Mouse (Mus musculus): Measurements from ENCODE around the gene Zfp568. TPM values are rescaled to one million over a fixed set of nuclear protein-coding genes. Genes with fewer than 3 reads are reported as not detected.
"Not testable (repeated sequence)": the region's sequence is repeated elsewhere in the genome, so short reads cannot be mapped to it uniquely, and the experiment has no call there.

The Zfp568 gene
- polyA plus RNA-seq, 1 experiment from 2014 or later = 18.0 TPM

DNA sequence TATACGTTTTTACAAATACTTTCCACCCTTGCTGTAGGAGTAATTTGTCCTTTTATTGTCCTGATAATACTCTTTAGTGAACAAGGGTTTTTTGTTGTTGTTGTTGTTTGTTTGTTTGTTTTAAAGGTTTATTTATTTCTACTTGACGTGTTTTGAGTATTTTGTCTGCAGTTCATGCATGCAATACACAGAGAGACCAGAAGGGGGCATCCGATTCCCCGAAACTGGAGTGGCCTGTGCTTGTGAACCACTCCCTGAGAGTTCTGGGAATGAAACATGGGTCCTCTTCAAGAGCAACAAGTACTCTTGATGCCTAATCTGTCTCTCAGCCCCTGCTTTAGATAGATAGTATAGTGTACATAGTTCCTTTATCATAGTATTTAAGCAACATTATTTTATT lies 29.0 kb upstream of the Zfp568 start:
- H3K4me1 ChIP-seq (replicated peaks; ENCODE audit: control insufficient read depth, insufficient read depth, low read length) = no peaks in the 10 kb centered on the region
- H3K9me3 ChIP-seq (ENCODE audit: control insufficient read depth, low read length) = no peaks in the 10 kb centered on the region
- H3K4me2 ChIP-seq (replicated peaks; ENCODE audit: low read depth, low read length) = no peak overlapping the region
- H3K4me3 ChIP-seq (ENCODE audit: low read depth, low read length) = no peak overlapping the region
- ATAC-seq (ENCODE audit: low FRiP score) (no peak), DNase-seq (ENCODE audit: low spot score) (peak; percentile 75)
- no peak overlapping the region for H3K9ac ChIP-seq (ENCODE audit: low read depth, low read length)
- no peaks in the 10 kb centered on the region for H3K27me3 ChIP-seq (ENCODE audit: control insufficient read depth, insufficient read depth, low read length)
- WGBS = 21% methylated on average over 4 of the region's 4 CpGs
- H3K36me3 ChIP-seq (ENCODE audit: control insufficient read depth, insufficient read depth, low read length) = no peaks in the 10 kb centered on the region
- H3K27ac ChIP-seq (ENCODE audit: low read depth, low read length) = no peak overlapping the region

DNA sequence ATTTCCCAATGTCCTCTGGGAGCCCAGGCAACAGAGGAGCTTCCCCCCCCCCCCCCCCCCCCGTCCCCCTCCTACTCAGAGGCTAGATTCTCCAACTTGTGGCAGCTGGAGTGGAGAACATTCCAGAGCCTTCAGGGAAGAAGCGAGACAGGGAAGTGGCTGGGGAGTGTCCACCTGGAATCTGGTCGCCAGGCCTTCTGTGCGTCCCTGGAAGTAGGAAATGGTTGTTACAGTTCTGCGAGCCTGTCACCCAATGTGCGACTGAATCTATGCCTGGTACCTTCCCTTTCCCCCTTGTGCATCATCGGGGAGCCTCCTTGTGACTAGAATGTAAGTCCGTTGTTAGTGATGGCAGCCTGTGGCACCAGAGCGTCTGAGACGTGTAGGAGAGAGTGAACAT lies 27.5 kb upstream of the Zfp568 start:
- 62% methylated on average over 10 of the region's 10 CpGs for WGBS
- Histone ChIP-seq H3K36me3 (ENCODE audit: control insufficient read depth, insufficient read depth, low read length) (no peaks in the 10 kb centered on the region), H3K4me2 (replicated peaks; ENCODE audit: low read depth, low read length) (no peak overlapping the region), H3K27ac (ENCODE audit: low read depth, low read length) (no peak overlapping the region), H3K9ac (ENCODE audit: low read depth, low read length) (no peak overlapping the region), H3K4me1 (replicated peaks; ENCODE audit: control insufficient read depth, insufficient read depth, low read length) (no peaks in the 10 kb centered on the region), H3K4me3 (ENCODE audit: low read depth, low read length) (no peak overlapping the region), H3K27me3 (ENCODE audit: control insufficient read depth, insufficient read depth, low read length) (no peaks in the 10 kb centered on the region), H3K9me3 (ENCODE audit: control insufficient read depth, low read length) (no peaks in the 10 kb centered on the region)
- no peak for ATAC-seq (ENCODE audit: low FRiP score)
- DNase-seq (ENCODE audit: low spot score) = no peak

DNA sequence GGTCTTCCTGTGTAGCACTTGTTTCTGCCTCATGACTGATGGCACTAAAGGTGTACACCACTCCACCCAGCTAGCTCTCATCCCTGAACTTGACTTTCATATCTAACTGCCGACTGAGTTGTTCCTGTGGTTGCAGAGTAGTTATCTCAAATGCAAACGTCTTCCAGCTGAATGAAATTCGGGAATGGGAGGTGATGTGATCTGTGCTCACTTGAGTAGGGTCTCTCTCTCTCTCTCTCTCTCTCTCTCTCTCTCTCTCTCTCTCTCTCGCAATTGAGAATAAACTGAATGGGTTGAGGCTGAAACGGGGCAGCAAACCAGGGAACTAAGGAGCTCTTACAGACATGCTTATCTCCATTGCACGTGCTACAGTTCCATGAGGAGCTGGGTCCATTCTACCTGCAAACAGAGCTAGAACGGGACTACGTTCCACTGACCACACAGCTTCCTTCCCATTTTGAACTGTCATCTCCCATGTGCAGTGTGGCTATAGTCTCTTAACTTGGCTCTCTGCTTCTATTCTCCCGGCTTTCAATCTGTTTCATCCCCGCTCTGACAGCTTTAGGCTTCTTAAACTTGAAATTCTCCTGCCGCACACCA lies 25.5 kb upstream of the Zfp568 start:
- 89% methylated on average over 11 of the region's 11 CpGs for WGBS
- no peaks in the 10 kb centered on the region for H3K36me3 ChIP-seq (ENCODE audit: control insufficient read depth, insufficient read depth, low read length)
- H3K27me3 ChIP-seq (ENCODE audit: control insufficient read depth, insufficient read depth, low read length) = no peaks in the 10 kb centered on the region
- DNase-seq (ENCODE audit: low spot score) (no peak), ATAC-seq (ENCODE audit: low FRiP score) (no peak)
- no peak overlapping the region for H3K9ac ChIP-seq (ENCODE audit: low read depth, low read length)
- H3K4me1 ChIP-seq (replicated peaks; ENCODE audit: control insufficient read depth, insufficient read depth, low read length) = no peaks in the 10 kb centered on the region
- H3K9me3 ChIP-seq (ENCODE audit: control insufficient read depth, low read length) = no peaks in the 10 kb centered on the region
- no peak overlapping the region for H3K4me2 ChIP-seq (replicated peaks; ENCODE audit: low read depth, low read length)
- no peak overlapping the region for H3K4me3 ChIP-seq (ENCODE audit: low read depth, low read length)
- H3K27ac ChIP-seq (ENCODE audit: low read depth, low read length) = no peak overlapping the region

DNA sequence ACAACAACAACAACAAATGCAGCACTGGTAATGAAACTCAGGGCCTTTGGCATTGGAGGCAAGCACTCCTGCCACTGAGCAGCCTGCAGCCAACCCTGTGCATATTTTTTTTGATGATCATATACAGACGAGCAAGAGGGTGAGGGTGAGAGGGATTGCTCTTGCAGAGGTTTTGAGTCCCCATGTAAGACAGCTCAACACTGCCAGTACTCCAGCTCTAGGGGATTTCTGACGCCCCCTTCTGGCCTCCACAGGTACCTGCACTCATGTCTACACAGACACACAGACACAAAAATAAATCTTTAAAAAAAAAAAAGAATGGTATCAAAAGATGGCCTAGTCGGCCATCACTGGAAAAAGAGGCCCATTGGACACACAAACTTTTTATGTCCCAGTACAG lies 24.8 kb upstream of the Zfp568 start:
- H3K4me2 ChIP-seq (replicated peaks; ENCODE audit: low read depth, low read length) = no peak overlapping the region
- ATAC-seq (ENCODE audit: low FRiP score) (no peak), DNase-seq (ENCODE audit: low spot score) (no peak)
- H3K36me3 ChIP-seq (ENCODE audit: control insufficient read depth, insufficient read depth, low read length) = no peaks in the 10 kb centered on the region
- H3K4me3 ChIP-seq (ENCODE audit: low read depth, low read length) = no peak overlapping the region
- no peak overlapping the region for H3K9ac ChIP-seq (ENCODE audit: low read depth, low read length)
- 67% methylated on average over 3 of the region's 3 CpGs for WGBS
- no peaks in the 10 kb centered on the region for H3K27me3 ChIP-seq (ENCODE audit: control insufficient read depth, insufficient read depth, low read length)
- no peaks in the 10 kb centered on the region for H3K4me1 ChIP-seq (replicated peaks; ENCODE audit: control insufficient read depth, insufficient read depth, low read length)
- H3K9me3 ChIP-seq (ENCODE audit: control insufficient read depth, low read length) = no peaks in the 10 kb centered on the region
- H3K27ac ChIP-seq (ENCODE audit: low read depth, low read length) = no peak overlapping the region

DNA sequence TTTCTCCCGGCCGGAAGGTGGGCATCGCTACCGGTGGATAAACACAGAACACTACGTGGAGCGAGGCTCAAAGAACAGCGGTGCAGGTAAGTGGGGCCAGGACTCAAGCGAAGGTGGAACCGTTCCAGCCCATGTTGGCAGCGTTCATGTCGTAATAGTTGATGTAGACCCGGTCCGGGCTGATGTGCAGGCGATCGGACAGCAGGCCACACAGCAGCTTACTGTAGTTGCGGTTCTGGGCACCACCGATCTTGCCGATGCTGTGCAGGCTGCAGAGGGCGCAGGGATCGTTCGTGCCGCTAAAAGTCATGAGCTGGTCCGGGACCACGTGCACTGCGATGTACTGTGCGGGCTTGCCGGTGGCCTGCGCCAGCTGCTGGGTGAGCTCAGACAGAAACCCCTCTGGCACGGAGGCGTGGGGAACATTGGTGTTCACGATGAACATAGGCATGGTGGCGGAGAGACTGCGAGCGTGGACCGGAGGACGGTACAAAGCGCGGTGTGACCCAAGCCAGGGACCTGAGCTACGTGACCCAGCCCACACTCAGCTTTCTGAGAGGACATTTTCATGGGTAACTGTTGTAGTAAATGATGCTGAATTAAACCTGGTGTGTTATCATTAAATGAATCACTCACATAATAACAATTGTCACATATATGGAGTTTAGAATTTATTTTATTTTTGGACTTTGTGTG lies 18.5 kb upstream of the Zfp568 start:
- not testable (repeated sequence) for H3K9ac ChIP-seq (ENCODE audit: low read depth, low read length); ATAC-seq (ENCODE audit: low FRiP score); H3K27ac ChIP-seq (ENCODE audit: low read depth, low read length); H3K9me3 ChIP-seq (ENCODE audit: control insufficient read depth, low read length); H3K4me3 ChIP-seq (ENCODE audit: low read depth, low read length); H3K4me2 ChIP-seq (replicated peaks; ENCODE audit: low read depth, low read length); DNase-seq (ENCODE audit: low spot score); H3K4me1 ChIP-seq (replicated peaks; ENCODE audit: control insufficient read depth, insufficient read depth, low read length); H3K36me3 ChIP-seq (ENCODE audit: control insufficient read depth, insufficient read depth, low read length); H3K27me3 ChIP-seq (ENCODE audit: control insufficient read depth, insufficient read depth, low read length)
- WGBS = 53% methylated on average over 33 of the region's 39 CpGs

DNA sequence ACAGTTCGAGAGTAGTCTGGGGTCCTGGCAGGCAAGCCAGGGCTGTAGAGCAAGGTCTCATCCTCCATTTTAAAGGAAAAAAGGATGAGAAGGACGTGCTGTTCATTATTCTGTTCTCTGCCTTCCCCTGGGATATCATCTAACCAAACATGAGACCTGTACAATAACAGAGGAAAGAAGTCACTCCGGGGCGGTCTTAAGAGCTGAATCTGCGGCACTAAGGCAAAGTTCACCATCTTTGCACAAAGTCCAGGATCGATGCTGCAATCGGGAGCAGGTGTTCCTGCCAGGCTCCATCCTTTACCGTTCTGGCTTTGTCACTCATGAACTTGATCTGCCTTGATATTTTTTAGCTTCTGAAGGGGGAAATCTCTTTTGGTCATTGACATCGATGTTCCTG lies 13.1 kb upstream of the Zfp568 start:
- Histone ChIP-seq H3K4me1 (replicated peaks; ENCODE audit: control insufficient read depth, insufficient read depth, low read length) (no peaks in the 10 kb centered on the region), H3K36me3 (ENCODE audit: control insufficient read depth, insufficient read depth, low read length) (no peaks in the 10 kb centered on the region), H3K27me3 (ENCODE audit: control insufficient read depth, insufficient read depth, low read length) (no peaks in the 10 kb centered on the region), H3K4me3 (ENCODE audit: low read depth, low read length) (no peak overlapping the region), H3K9ac (ENCODE audit: low read depth, low read length) (no peak overlapping the region), H3K4me2 (replicated peaks; ENCODE audit: low read depth, low read length) (no peak overlapping the region), H3K27ac (ENCODE audit: low read depth, low read length) (no peak overlapping the region), H3K9me3 (ENCODE audit: control insufficient read depth, low read length) (no peaks in the 10 kb centered on the region)
- 89% methylated on average over 9 of the region's 9 CpGs for WGBS
- DNase-seq (ENCODE audit: low spot score) (no peak), ATAC-seq (ENCODE audit: low FRiP score) (no peak)

DNA sequence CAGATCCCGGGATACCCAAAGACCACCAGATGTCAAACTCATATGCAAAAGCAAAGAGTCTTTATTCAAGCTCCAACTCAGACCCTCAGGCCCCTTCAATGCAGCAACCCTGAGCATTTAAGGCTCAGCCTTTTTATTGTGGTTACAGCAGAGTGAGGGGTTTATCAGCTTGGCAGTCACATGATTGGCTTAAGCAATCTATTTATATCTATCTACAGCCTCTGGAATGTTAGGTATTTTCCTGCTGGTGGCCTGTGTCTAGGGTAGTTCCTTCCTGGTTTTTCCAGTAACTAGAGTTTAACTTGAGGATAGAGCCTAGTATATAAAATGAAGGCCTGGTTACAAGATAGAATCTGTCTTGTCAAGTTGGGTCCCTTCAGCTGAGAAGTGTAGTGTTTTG lies 3.0 kb upstream of the Zfp568 start:
- no peak overlapping the region for H3K4me2 ChIP-seq (replicated peaks; ENCODE audit: low read depth, low read length)
- ATAC-seq (ENCODE audit: low FRiP score) (no peak), DNase-seq (ENCODE audit: low spot score) (no peak)
- H3K36me3 ChIP-seq (ENCODE audit: control insufficient read depth, insufficient read depth, low read length) = no peaks in the 10 kb centered on the region
- no peaks in the 10 kb centered on the region for H3K4me1 ChIP-seq (replicated peaks; ENCODE audit: control insufficient read depth, insufficient read depth, low read length)
- H3K27ac ChIP-seq (ENCODE audit: low read depth, low read length) = no peak overlapping the region
- no peak overlapping the region for H3K4me3 ChIP-seq (ENCODE audit: low read depth, low read length)
- H3K9me3 ChIP-seq (ENCODE audit: control insufficient read depth, low read length) = no peaks in the 10 kb centered on the region
- H3K27me3 ChIP-seq (ENCODE audit: control insufficient read depth, insufficient read depth, low read length) = no peaks in the 10 kb centered on the region
- 93% methylated on average over 1 of the region's 1 CpGs for whole genome bisulfite sequencing
- H3K9ac ChIP-seq (ENCODE audit: low read depth, low read length) = no peak overlapping the region

DNA sequence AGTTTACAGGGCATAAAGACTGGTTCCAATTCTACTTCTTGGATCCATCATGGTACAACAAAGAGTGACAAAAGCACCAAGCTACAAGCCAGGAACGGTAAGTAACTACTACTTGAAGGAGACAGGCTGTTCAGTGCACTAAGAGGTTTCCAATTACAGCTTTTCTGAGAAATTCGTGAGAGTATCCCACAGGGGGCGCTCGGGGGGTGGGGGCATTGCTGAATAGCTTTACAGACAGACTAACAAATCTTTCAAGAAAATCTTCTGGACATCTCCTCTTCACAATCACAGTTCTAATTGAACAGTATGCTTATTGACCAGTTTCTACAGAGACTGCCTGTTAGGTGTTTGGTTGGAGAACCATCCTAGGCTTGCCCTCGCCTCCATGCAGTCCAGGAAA lies 2.3 kb upstream of the Zfp568 start:
- Histone ChIP-seq H3K9ac (ENCODE audit: low read depth, low read length) (no peak overlapping the region), H3K27ac (ENCODE audit: low read depth, low read length) (no peak overlapping the region), H3K4me3 (ENCODE audit: low read depth, low read length) (no peak overlapping the region), H3K4me2 (replicated peaks; ENCODE audit: low read depth, low read length) (no peak overlapping the region), H3K4me1 (replicated peaks; ENCODE audit: control insufficient read depth, insufficient read depth, low read length) (no peaks in the 10 kb centered on the region), H3K36me3 (ENCODE audit: control insufficient read depth, insufficient read depth, low read length) (no peaks in the 10 kb centered on the region), H3K27me3 (ENCODE audit: control insufficient read depth, insufficient read depth, low read length) (no peaks in the 10 kb centered on the region), H3K9me3 (ENCODE audit: control insufficient read depth, low read length) (no peaks in the 10 kb centered on the region)
- ATAC-seq (ENCODE audit: low FRiP score) (no peak), DNase-seq (ENCODE audit: low spot score) (no peak)
- WGBS = 58% methylated on average over 5 of the region's 5 CpGs

DNA sequence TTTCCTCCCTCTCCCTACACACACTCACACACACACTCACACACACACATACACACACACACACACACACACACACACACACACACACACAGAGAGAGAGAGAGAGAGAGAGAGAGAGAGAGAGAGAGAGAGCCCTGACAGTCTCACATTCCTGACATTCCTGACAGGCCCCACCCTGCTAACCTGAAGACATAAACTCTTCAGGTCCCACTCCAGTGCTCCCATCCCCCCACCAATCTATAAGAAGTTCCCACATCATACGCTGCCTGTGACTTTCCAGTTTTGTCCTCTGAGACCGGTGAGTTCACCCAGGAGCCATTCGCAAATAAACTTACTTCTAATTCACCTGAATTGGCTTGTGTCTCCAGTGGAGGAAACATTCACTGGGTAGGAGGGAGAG lies 1.9 kb upstream of the Zfp568 start:
- 86% methylated on average over 3 of the region's 3 CpGs for WGBS
- Histone ChIP-seq H3K9ac (ENCODE audit: low read depth, low read length) (no peak overlapping the region), H3K4me3 (ENCODE audit: low read depth, low read length) (no peak overlapping the region), H3K36me3 (ENCODE audit: control insufficient read depth, insufficient read depth, low read length) (peaks cover under 1% of the 10 kb centered on the region; the same call in 1 of the 2 replicates), H3K9me3 (ENCODE audit: control insufficient read depth, low read length) (no peaks in the 10 kb centered on the region), H3K4me2 (replicated peaks; ENCODE audit: low read depth, low read length) (no peak overlapping the region), H3K4me1 (replicated peaks; ENCODE audit: control insufficient read depth, insufficient read depth, low read length) (no peaks in the 10 kb centered on the region), H3K27me3 (ENCODE audit: control insufficient read depth, insufficient read depth, low read length) (no peaks in the 10 kb centered on the region), H3K27ac (ENCODE audit: low read depth, low read length) (no peak overlapping the region)
- DNase-seq (ENCODE audit: low spot score) (no peak), ATAC-seq (ENCODE audit: low FRiP score) (no peak)

All from hindbrain, embryonic 11.5 days (tissue).